Mouse (Mus musculus): ENCODE measurements around the gene Igf1. TPM values are rescaled to one million over a fixed set of nuclear protein-coding genes. Genes with fewer than 3 reads are reported as not detected.
A peak's percentile ranks its signal among the peaks of the same experiment; 100 is the strongest.

The Igf1 gene
- total RNA-seq (2021) = 10 to 100 TPM; 12.7 to 16.0 TPM
- long read RNA-seq, experiment 1, full-length matches to known transcripts = 3 of 5 reads
- long read RNA-seq, experiment 1, partial matches to known transcripts = 0 of 5 reads
- long read RNA-seq, experiment 1, other reads (novel, unspliced or antisense) = 2 of 5 reads
- long read RNA-seq, experiment 2, full-length matches to known transcripts = 4 of 8 reads
- long read RNA-seq, experiment 2, partial matches to known transcripts = 2 of 8 reads
- long read RNA-seq, experiment 2, other reads (novel, unspliced or antisense) = 2 of 8 reads

DNA sequence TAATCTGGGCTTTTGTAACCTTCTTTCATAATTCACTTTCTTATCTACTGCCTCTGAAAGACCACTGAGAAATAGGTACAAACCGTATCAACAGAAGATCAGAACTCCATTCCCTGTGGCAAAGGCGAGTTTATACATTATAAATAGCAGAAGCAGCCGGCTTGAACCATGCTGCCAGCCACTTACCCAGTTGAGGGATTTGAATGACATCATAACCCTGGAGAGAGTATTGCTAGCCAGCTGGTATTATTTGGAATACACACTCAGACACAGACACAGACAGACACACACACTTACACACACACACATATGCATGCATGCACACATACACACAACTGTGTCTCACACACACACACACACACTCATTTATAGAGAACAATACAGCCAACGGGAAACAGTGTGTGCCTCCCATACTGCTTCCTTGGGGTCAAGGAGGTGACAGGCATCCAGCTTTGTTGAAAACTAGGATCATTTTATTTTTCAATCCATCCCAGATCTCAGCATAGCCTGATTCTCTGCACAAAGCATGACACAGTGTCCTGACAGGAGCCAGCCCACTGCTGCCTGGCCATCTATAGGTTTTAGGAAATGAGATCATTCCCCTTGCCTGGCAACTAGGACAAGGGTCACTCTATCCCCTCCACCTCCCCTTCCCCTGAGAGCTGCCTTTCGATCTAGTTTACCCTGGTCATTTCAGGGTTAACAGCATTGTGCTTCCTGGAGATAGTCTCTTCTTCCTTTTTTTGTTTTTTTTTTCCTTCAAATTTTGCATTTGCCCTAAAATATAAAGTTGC lies at the start of gene Igf1:
Gene Igf1 (plus strand): TSS at position 253 of the 794 bp plus-strand sequence.
- DNase-seq (ENCODE audit: low spot score in 2 of 2) = no peak

DNA sequence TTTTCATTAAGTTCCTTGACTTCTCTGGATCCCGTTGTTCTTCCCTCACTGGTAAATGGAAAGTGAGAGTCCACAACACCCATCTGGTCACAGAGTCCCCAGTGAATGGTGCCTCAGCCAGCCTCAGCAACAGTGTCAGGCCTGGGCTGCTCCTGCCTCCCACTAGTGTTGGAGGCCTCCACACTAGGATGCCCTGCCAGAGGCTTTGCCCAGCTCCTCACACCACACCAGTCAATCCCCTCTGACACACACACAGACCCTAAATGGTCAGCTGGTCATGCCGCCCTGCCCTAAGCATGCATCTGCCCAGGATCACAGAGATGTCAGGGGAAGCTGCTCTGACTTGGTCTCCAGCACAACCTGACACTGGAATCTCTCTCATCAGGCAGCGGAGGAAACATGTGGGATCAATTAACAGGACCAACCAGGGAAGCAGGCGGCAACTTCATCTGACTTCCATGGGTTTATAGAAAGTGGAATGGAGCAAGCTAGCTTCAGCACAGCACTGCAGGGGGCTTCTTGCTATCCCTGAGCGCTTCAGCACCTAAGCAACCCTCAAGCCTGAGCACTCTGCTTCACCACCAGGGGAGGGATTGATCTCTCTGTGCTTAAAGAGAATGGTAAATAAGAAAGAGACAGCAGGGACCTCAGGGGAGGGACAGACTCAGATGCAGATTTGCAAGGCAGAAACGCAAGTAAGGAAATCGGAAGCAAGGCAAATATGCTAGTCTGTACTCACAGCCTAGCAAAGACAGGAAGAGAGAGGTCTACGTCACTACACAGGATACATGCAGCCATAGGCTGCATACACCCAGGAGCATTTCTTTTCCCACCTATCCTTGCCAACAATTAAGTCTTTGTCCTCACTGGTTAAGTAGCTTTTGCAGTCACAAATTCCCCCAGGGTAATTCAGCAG lies 45.6 kb upstream of the Igf1 start:
- DNase-seq (ENCODE audit: low spot score in 2 of 2) = no peak

DNA sequence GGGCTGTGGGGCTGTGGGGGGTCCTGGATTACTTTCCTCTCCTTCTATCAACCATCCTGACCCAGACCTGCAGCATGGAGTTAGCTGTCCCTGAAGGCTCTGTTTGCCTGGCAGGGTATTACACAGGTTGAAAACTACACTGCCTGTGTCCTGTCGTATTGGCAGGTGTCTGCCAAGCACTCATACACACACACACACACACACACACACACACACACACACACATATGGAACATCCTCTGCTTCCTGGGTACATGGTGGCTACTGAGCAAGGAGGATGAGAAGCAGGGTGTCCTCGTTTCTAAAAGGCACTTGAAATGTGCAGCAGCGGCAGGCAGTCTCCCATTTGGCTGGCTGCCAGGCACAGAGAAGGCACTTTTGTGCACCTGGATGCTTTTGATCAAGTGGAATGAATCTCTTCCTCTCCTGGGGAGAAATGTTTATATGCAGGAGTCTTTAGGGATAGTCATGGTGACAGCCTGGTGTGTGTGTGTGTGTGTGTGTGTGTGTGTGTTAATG lies 44.9 kb upstream of the Igf1 start:
- DNase-seq (ENCODE audit: low spot score in 2 of 2) = no peak

DNA sequence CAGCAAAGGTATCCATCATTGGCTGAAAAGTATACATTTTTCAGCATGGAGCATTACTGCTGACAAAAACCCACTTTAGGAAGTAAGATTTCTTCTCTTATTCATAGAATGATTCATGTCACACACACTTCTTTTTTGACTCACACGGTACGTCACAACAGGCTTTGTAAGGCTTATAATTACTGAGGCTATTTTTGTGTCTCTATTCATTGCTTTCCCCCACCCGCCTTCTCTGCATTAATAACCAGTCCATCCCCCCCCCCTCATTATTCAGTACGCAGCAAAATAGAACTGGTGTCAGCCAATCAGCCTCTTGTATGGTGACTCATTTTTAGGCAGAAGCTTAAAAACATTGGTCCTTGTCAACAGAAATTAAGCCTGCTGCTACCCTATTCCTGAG lies 41.2 kb upstream of the Igf1 start:
- peak in 1 of 2 experiments; percentile 24 for DNase-seq (ENCODE audit: low spot score in 2 of 2)

DNA sequence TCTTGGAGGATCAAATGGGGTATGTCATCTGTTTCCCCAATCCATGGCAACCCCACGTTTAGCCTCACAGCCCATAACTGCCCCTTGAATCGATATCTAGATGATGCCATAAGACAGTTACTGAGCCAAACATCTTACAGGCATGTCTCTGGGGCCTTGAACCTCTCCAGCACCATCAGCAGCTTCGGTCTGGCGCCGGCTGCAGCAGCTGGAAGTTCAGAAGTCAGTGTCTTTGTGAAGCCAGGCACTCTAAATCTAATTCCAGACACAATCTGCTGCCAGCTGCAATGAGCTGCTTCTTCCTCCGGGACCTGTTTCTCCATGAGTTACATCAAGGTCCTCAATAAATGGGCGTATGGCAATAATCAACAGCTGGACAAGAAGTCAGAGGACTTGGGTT lies 40.3 kb upstream of the Igf1 start:
- DNase-seq (ENCODE audit: low spot score in 2 of 2) = no peak

DNA sequence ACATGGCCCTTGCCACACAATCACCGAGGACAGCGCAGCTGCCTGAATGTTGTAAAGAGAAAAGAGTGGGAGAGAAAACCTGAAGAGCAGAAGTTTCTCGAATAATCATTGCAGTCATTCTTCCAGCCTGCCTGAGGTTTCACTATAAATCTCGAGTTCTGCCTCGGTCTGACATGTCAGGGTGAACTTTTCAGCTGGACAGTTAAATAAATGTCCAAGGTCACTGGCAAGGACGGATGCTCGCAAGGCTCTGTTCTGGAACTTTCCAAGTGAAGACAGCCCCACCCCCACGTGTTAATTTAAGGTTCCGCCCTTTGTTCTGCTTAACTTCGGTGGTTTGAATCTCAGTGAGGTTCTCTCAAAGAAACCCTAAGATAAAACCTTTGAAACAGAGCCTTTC lies 36.2 kb upstream of the Igf1 start:
- DNase-seq (ENCODE audit: low spot score in 2 of 2) = no peak

DNA sequence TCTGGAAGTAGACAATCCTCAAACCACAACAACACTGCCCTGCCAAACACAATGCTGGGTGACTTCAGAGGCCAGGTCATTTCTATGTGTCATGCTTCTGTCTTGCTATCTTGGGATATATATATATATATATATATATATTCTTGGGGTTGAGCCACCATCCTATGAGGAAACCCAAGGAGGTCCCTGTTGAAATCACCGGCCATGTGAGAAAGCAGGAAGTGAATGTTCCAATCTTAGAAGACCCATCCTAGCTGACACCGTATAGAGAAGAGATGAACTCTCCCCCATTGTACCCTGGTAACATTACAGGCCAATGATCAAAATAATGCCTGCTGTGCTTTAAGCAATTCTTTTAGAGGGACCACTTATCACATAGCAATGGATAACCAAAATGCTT lies 28.1 kb upstream of the Igf1 start:
- DNase-seq (ENCODE audit: low spot score in 2 of 2) = no peak

DNA sequence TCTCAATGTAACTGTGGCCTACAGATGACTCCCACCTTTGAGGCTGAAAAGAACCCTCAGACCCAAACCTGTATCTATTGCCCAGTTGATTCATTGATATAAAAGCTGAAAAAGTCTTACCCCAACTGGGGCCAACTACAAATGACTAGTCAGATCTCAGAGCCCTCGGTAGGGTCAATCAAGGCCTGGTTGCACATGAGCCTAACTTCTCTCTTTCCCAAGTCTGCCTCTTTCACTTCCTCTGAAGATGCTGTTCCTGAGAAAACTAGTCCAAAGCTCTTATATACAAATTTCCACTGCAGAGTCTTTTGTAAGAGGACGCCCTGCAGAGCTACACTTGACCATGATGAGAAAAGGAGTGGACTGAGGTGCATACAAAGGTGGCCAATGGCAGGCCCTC lies 27.4 kb upstream of the Igf1 start:
- no peak for DNase-seq (ENCODE audit: low spot score in 2 of 2)

DNA sequence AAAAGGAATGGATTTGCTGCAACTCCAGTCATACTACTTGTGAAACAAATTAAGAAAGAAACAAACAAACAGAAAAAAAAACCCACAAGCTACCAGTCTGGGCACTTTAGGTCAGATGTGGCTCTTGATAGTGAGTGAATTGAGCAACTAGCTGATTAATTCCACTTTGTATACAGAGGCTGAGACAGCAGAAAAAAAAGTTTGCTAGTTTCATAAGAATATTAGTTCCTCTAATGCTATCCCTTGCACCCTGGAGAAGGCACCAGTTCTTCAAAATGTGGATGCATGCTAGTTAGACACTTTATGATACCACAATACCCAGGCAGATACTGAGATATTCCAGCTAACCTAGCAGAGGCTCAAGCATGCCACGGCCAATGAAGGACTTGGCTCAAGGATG lies 26.0 kb upstream of the Igf1 start:
- DNase-seq (ENCODE audit: low spot score in 2 of 2) = no peak

DNA sequence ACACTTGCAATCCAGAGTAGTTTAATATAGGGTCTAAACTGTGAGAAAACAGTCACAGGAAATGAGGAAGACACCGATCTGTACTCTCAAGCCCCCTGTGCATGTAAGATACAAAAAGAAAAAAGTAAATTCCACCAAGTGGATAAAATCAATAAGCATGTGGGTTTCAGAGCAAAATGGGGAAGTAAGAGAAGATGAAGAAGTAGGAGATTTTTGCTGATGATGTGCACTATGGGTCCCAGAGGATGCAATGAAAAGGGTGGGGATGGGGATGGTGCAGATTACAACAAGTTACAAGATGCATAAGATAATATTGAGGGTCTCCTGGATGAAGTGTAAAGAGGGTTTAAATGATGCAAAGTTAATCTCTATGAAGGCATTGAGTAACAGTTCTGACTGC lies 18.6 kb upstream of the Igf1 start:
- DNase-seq (ENCODE audit: low spot score in 2 of 2) = no peak

DNA sequence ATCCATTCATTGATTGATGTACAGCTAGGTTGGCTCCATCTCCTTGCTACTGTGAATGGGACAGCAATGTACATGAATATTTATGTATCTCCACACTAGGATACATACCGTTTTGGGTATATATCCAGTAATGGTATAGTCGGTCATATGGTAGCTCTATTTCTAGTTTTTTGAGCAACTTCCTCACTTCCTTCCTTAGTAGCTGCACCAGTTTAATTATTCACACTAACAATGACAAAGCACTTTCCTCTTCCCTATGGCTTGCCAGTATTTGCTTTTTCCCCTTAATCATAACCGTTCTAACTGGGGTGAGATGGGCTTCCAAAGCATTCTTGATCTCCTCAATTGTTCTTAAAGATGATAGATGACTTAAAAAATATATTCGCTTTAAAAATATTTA lies 15.6 kb upstream of the Igf1 start:
- no peak for DNase-seq (ENCODE audit: low spot score in 2 of 2)

DNA sequence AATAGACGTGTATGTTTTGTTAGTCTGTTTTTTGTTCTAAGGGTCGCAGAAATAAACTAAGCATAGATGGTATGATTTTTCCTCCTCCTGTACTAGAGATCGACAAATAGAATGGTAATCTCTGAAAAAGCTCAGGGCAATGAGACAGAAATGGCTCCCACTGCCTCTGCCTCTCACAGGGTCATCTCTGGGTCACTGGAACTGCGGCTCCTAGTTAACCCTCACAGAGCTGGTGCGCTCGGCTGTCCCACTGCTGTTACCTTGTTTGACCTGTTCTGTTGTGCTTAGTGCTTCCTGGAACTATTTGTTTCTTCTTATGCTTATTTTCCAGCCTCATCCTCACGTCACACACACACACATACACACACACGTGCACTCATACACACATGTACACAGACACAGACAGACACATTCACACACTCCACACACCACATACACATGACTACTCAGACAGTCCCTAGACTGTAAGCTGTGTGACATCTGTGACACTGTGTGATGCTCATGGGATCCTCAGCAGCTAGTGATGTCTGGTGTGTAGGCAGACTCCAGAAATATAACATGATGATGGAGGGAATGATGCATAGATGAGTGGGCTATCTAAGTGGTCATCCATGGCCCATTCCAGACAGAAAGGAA lies 13.0 kb upstream of the Igf1 start:
- no peak for DNase-seq (ENCODE audit: low spot score in 2 of 2)

DNA sequence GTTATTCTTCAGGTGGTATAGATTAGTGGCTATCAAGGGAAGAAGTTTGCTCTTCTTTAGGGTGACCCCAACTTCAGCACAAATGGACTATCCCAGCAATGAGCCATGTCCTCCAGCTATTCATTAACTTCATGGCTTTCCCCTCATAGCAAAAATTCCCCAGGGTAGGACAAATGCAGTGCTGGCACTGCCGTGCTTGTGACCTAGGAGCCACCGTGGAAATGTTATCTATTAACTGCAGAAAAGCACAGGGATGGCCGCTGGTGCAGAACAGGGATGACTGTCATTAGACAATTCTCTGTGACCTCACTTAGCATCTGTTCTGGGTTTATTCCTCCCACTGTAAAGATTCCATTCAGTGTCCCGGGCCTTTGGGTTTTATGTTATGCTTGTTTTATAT lies 10.2 kb upstream of the Igf1 start:
- DNase-seq (ENCODE audit: low spot score in 2 of 2) = no peak

DNA sequence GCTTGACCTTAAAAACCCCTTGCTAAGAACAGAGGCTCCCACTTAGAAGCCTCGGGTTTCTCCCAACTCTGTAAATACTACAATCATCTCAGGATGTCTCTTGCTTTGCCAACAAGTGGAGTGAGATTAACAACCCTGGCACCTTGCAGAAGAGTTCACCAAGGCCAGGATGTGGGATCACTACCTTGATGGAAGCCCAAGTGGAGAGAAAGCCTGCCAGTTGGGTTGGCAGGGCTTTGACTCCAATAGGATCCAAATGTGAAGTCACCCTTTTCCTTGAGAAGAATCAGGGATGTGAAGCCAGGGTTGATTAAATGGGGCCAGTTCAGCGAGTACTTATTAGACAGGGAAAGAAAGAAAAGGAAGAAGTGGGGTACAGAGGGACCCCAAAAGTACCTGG lies 9.6 kb upstream of the Igf1 start:
- DNase-seq (ENCODE audit: low spot score in 2 of 2) = no peak

DNA sequence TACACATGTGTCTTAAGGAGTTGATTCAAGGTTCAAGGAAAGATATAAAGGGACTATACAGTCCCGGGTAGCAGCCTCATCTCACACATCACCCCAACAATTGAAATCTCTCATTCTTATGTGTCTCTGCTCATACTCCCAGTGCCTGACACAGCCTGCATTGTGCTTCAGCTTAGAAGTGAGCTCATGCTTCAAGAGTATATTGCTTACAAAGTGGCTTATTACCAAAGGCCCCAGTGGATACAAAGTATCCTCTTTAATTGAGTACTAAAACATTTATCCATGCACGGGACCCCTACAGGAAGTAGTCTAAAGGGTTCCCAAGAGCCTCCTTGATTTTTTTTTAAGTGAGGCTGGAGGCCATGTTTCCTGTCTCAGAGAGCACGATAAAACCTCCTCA lies 6.6 kb upstream of the Igf1 start:
- no peak for DNase-seq (ENCODE audit: low spot score in 2 of 2)

DNA sequence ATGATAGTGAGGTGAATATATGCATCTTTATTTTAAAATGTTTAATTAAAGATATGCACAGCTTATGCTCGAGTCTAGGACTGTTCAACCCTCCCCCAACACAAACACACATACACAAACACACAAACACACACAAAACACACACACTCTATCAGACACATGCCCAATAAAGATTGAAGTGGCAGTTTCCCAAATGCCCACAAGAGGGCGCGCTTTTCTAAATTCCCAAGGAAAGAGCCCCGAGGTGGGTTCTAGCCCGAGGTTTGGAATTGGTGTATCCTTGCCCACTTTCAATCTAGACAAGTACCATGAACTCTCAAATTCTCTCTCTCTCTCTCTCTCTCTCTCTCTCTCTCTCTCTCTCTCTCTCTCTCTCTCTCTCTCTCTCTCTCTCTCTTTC lies 3.7 kb upstream of the Igf1 start:
- peak; percentile 31 to 42 for DNase-seq (ENCODE audit: low spot score in 2 of 2)

DNA sequence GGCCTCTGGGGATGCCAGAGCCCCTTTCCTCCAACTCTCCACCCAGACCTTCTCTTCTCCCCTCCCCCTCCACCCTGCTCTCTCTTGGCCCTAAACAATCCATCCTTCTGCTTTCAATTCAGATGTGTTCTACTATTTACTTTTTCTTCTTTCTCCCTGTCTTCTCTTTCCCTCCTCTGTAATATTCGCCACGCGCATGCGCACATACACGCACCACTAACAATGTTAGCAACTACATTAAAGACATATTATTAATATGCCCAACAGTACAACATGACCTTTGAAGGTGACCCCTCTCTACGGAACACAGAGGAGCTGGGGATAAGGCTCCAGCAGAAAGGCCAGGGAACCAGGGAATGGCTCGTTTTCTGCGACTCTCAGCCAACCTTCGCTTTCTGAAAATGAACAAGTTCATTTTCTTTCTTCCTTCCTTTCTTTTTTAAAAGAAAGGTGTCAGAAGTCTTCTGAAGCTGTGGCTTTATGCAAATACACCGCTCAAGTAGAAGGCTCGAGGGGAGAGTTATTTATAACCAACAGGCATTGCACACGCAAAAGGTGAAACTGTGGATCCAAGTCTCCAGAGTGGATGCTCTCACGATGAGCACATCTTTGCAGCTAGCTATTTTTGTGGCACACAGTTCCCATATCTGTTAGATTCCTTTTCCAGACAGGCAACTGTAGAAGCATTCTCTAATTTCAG lies 2.5 kb upstream of the Igf1 start:
- no peak for DNase-seq (ENCODE audit: low spot score in 2 of 2)

DNA sequence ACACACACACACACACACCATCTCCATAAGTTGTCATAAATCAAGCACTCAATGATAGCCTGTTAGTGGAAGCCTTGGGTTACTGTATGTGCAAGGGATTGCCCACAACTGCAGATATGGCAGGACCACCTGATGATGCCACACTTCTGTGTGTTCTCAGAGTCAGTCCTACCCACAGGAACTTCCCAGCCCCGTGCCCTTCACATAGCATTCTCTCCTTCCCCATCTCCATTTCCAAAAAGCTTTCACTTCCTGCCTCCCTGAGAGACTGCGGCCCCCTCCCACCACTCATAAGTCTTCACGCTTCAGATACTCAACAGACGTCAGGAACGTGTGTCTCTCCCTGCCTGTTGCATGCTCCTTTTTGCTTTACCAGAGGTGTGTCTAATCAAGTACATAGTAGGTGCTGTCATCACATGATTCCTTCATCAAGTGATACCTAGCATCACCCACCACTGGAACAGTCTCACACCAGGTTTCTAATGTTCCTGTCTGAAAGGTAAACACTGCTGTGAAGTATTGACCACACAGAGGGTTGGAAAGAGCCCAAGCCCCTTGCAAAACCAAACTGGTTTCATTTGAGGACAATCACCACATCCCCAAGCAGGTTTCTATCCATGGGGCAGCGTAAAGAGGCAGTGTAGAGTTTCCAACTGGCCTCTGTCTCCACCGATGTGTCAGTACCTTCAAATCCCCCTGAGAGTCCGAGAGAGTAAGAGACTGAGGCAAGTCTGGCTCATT lies 680 bp upstream of the Igf1 start:
- no peak for DNase-seq (ENCODE audit: low spot score in 2 of 2)

DNA sequence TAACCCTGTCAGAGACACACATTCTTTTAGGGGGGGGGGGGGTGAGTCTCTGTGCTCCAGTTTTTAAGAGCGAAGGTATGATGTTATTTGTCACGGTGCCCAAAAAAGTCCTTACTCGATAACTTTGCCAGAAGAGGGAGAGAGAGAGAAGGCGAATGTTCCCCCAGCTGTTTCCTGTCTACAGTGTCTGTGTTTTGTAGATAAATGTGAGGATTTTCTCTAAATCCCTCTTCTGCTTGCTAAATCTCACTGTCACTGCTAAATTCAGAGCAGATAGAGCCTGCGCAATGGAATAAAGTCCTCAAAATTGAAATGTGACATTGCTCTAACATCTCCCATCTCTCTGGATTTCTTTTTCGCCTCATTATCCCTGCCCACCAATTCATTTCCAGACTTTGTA lies 874 bp downstream of the Igf1 start:
- no peak for DNase-seq (ENCODE audit: low spot score in 2 of 2)

DNA sequence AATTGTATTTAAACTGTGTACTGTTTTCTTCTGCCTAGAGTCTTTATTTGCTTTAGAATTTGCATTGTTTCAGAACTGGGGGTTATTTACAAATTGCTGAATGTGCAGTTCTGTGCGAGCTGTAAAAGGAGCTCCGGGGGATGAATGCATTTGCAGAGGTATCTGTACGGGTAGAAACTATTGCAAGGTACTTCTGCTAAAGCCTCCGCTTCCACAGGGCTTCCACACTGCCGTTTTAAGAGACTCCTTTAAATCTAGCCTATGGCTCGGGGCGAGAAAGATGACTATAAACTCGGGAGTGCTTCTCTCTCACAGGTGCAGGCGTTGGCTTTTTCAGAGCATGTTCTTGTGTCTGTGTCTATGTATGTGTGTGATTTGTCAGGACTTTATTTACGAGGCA lies 1.4 kb downstream of the Igf1 start:
- no peak for DNase-seq (ENCODE audit: low spot score in 2 of 2)
